Mouse (Mus musculus) limb, embryonic 14.5 days (tissue): ENCODE measurements at regions not wholly inside any gene's neighbourhood (a gene's known extent, or its start where the extent isn't known, plus 50 kb on each side); places are given as distances from the start of the nearest gene placed in this dataset.

Experiments used
- ATAC-seq: fragments of 200-750 bp; cut with Nextera tagmentation; 2 replicates; pipeline ENCODE4 v1.8.0; 2017; ENCODE audit warnings: low read depth, moderate number of reproducible peaks, moderate TSS enrichment; ENCODE audit not compliant: low FRiP score
- DNase-seq: peaks from one replicate; pipeline ENCODE4 v3.0.0-alpha.2; 2015; ENCODE audit warnings: low spot score
- H3K27ac ChIP-seq: fragments of 300-500 bp; sonication (generic); replicated peaks from 2 replicates; pipeline ENCODE4 v1.5.1; 2014; ENCODE audit warnings: low read depth, mild to moderate bottlenecking, low read length, moderate library complexity, mixed read lengths
- H3K27me3 ChIP-seq: fragments of 300-500 bp; sonication (generic); 2 replicates; pipeline ENCODE4 v1.6.1; 2014; ENCODE audit warnings: low read length, mixed read lengths; ENCODE audit not compliant: control insufficient read depth, insufficient read depth
- H3K36me3 ChIP-seq: fragments of 300-500 bp; sonication (generic); 2 replicates; pipeline ENCODE4 v1.6.1; 2014; ENCODE audit warnings: mild to moderate bottlenecking, low read length, moderate library complexity, mixed read lengths; ENCODE audit not compliant: control insufficient read depth, insufficient read depth
- H3K4me1 ChIP-seq: fragments of 300-500 bp; sonication (generic); 2 replicates; pipeline ENCODE4 v1.6.1; 2014; ENCODE audit warnings: antibody characterized with exemption, low read length, mixed read lengths; ENCODE audit not compliant: control insufficient read depth, insufficient read depth
- H3K4me2 ChIP-seq: fragments of 300-500 bp; sonication (generic); replicated peaks from 2 replicates; pipeline ENCODE4 v1.6.1; 2014; ENCODE audit warnings: low read depth, mild to moderate bottlenecking, low read length, moderate library complexity; ENCODE audit not compliant: severe bottlenecking
- H3K4me3 ChIP-seq: fragments of 300-500 bp; sonication (generic); replicated peaks from 2 replicates; pipeline ENCODE4 v1.5.1; 2014; ENCODE audit warnings: low read length
- H3K9ac ChIP-seq: fragments of 300-500 bp; sonication (generic); 2 replicates; pipeline ENCODE4 v1.6.1; 2014; ENCODE audit warnings: mild to moderate bottlenecking, low read depth, low read length, moderate library complexity; ENCODE audit not compliant: severe bottlenecking
- H3K9me3 ChIP-seq: fragments of 300-500 bp; sonication (generic); 2 replicates; pipeline ENCODE4 v1.6.1; 2016; ENCODE audit warnings: low read length; ENCODE audit not compliant: control insufficient read depth
- POLR2A ChIP-seq: fragments of 200-500 bp; IDR thresholded peaks from 2 replicates; pipeline ENCODE4 v1.8.0; 2012; ENCODE audit warnings: inconsistent platforms, mild to moderate bottlenecking, moderate library complexity, borderline replicate concordance; ENCODE audit not compliant: insufficient read depth, insufficient read length; ENCODE audit errors: extremely low read depth
- WGBS: fragments of 180-500 bp; shearing (Covaris S2); extraction: QIAGEN DNeasy Blood & Tissue Kit; methylation state at CpG from one replicate; pipeline ENCODE4 v1.1.7; 2014; 5-methylcytosine and 5-hydroxymethylcytosine counted together

DNA sequence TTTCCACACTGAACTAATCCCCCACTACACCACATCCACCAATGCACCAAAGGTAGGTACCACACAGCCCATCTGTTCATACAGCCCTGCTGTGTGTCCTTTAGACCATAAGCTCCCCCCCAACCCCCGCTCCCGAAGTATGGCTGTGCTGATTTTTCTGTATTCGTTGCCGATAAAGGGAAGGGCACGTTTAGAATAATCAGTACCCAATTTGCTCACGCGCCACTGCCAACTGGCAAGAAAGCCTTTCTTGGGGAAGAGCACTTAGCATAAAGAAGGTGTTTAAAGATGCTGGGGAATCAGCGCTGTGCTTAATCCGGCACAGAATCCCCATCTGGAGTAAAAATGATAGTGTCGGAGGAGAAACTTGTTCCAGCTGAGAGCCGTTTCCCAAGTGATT, 111.4 kb downstream of the Cd83 start:
- H3K9me3 ChIP-seq = no peaks in the 10 kb centered on the region
- H3K36me3 ChIP-seq = no peaks in the 10 kb centered on the region
- H3K4me3 ChIP-seq = no peak overlapping the region
- WGBS = 70% methylated on average over 11 of the region's 11 CpGs
- H3K27me3 ChIP-seq = no peaks in the 10 kb centered on the region
- no peak for TF ChIP-seq POLR2A
- no peak overlapping the region for H3K27ac ChIP-seq
- H3K9ac ChIP-seq = no peak overlapping the region
- peaks cover 9% of the 10 kb centered on the region for H3K4me1 ChIP-seq
- no peak overlapping the region for H3K4me2 ChIP-seq
- no peak for DNase-seq
- no peak for ATAC-seq

DNA sequence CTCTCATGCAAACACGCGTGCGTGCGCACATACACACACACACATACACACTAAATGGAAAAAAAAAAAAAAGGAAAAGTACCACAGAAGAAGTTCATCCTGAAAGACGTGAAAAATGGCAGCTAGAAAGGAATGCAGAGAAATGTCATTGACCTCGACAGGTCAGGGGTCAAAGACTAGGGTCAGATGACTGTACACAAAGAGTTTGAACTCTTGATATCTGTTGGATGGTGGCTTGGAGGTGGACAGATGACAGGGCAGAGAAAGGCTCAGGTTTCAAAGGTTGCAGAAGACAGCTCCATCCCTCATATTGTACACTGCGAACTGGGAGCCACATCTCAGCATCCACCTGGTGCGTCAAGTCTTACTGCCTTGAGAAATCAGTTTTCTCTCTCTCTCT, 112.5 kb downstream of the Cd83 start:
- 79% methylated on average over 8 of the region's 8 CpGs for WGBS
- no peak overlapping the region for H3K27ac ChIP-seq
- DNase-seq (no peak), ATAC-seq (no peak)
- H3K9ac ChIP-seq = no peak overlapping the region
- H3K4me2 ChIP-seq = no peak overlapping the region
- no peak overlapping the region for H3K4me3 ChIP-seq
- no peaks in the 10 kb centered on the region for H3K9me3 ChIP-seq
- no peak for TF ChIP-seq POLR2A
- H3K27me3 ChIP-seq = no peaks in the 10 kb centered on the region
- peaks cover 6% of the 10 kb centered on the region for H3K4me1 ChIP-seq
- no peaks in the 10 kb centered on the region for H3K36me3 ChIP-seq

DNA sequence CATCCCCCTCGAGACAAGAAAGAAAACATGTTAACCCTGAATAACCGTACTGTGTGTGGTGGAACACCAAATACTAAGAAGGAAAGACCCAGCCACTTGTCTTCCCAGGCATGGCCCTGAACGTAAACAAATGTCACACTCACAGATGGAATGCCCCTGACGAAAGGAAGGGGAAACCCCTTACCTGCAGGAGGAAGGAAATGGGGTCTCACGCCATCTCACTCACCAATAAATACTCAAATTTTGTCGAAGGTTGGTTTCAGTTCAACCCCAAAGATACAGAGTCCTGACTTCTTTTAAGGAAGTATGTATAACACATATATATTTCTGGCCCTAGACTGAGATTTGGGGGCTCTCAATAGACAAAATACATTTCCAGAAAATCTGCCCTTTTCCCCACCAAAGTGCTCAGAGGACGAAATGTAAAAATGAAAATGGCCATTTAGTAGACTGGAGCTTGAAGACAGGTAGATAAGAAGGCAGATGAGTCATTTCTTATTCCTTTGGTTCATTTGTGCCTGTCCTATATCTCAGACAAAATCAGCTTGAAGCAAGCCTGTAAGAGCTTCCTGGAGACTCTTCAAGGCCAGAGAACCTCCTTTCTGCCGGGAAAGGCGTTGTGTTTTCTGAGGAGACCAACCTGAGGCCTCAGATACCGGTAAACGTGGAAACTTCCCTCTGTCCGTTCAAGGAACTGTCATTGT, 114.1 kb downstream of the Cd83 start:
- no peak for ATAC-seq
- 72% methylated on average over 12 of the region's 12 CpGs for WGBS
- Histone ChIP-seq H3K4me1 (no peaks in the 10 kb centered on the region; the same call in 1 of the 2 replicates), H3K27me3 (no peaks in the 10 kb centered on the region), H3K27ac (no peak overlapping the region), H3K9me3 (no peaks in the 10 kb centered on the region), H3K4me3 (no peak overlapping the region), H3K4me2 (no peak overlapping the region), H3K36me3 (no peaks in the 10 kb centered on the region), H3K9ac (no peak overlapping the region)
- TF ChIP-seq POLR2A = no peak
- no peak for DNase-seq

DNA sequence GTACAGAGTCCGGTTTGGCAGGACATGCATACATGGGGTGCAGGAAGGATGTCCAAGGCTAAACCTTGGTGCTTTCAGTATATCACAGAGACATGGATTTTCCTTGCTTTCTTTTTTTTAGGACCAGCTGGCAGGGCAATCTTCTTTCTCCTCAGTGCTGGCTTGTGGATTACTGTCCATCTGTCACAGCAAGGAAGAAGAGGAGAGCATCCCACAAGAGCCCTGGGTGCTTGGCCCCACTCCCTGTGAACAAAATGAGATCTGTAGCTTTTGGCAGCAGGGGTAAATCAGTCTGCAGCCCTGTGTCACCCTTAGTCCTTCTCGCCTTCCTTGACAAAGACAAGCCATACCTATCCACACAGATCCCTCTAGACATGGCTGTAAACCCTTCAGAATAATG, 115.5 kb downstream of the Cd83 start:
- no peak overlapping the region for H3K4me3 ChIP-seq
- no peak for DNase-seq
- no peaks in the 10 kb centered on the region for H3K36me3 ChIP-seq
- H3K4me1 ChIP-seq = no peaks in the 10 kb centered on the region; the same call in 1 of the 2 replicates
- no peak overlapping the region for H3K9ac ChIP-seq
- H3K9me3 ChIP-seq = no peaks in the 10 kb centered on the region
- WGBS = 90% methylated on average over 2 of the region's 2 CpGs
- H3K27me3 ChIP-seq = no peaks in the 10 kb centered on the region
- no peak for ATAC-seq
- H3K4me2 ChIP-seq = no peak overlapping the region
- no peak for TF ChIP-seq POLR2A
- H3K27ac ChIP-seq = no peak overlapping the region

DNA sequence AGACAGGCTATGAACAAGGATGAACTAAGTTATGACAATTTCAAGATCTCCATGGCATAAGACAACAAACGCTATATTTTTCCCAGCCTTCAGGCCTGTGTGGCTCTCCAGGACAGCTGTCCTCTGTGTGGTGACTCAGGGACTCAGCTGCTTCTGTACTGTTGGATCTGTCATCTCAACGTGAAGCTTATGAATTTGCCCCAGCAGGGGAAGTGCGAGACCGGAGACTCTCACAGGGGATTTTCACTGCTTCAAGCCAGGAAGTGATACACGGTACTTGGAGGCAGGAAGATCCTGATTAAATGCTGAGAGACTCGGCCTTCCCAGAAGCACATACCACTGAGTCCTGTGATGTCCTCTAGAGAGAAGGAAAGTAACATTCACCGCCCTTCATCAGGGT, 116.2 kb downstream of the Cd83 start:
- Histone ChIP-seq H3K4me1 (peaks cover 3% of the 10 kb centered on the region), H3K27me3 (no peaks in the 10 kb centered on the region), H3K4me2 (no peak overlapping the region), H3K9ac (no peak overlapping the region), H3K4me3 (no peak overlapping the region), H3K9me3 (no peaks in the 10 kb centered on the region), H3K27ac (no peak overlapping the region), H3K36me3 (no peaks in the 10 kb centered on the region)
- no peak for TF ChIP-seq POLR2A
- 58% methylated on average over 7 of the region's 7 CpGs for WGBS
- ATAC-seq (no peak), DNase-seq (peak; percentile 13)
